Mouse (Mus musculus): ENCODE measurements around the gene Etfbkmt.

- TF ChIP-seq CTCF (IDR thresholded peaks at IDR 0.05; ENCODE audit: insufficient read depth, low read depth, low read length) (no peak), POLR2A (IDR thresholded peaks at IDR 0.05; ENCODE audit: insufficient read depth, low read depth, low read length) (no peak)
Observed at GRCm38 (mm10) chr6:149197116-149197515, 57.5 kb downstream of the Etfbkmt start.

Measured in olfactory bulb, adult 2 months (tissue).